ENCODE assay signal across 9 mouse cellular contexts in genomic region chr10:79989870-79990269, GRCm38 (mm10). TPM values are rescaled to one million over a fixed set of nuclear protein-coding genes. Genes with fewer than 3 reads are reported as not detected.
A peak's percentile ranks its signal among the peaks of the same experiment; 100 is the strongest.
DNase-seq lines count a peak whose midpoint lies in the region; ATAC-seq lines count a peak whose summit lies in the region.
"Had no signal": no experiment of that assay in that cellular context is flagged by ENCODE, and none has a peak within 500 bp of the region (broad histone marks: within the 10 kb centered on the region; RNA-seq: fewer than 3 reads in every experiment).

No protein-coding gene starts in this region.

- no peaks in the 10 kb centered on the region for H3K27me3 ChIP-seq in heart, embryonic 16.5 days (ENCODE audit: control insufficient read depth, insufficient read depth, low read length)
- no peaks in the 10 kb centered on the region for H3K27me3 ChIP-seq in embryonic facial prominence, embryonic 15.5 days
- no peaks in the 10 kb centered on the region for H3K27me3 ChIP-seq in limb, embryonic 15.5 days
- H3K27me3 ChIP-seq in neural tube, embryonic 12.5 days (replicated peaks): peaks cover 40% of the 10 kb centered on the region

- peak overlapping the region; percentile 95 for H3K9ac ChIP-seq in heart, embryonic 16.5 days (ENCODE audit: low read length)
- peak overlapping the region; percentile 86 for H3K9ac ChIP-seq in embryonic facial prominence, embryonic 15.5 days
- H3K9ac ChIP-seq in limb, embryonic 15.5 days: peak overlapping the region; percentile 1; the same call in 1 of the 2 replicates
- 0 out of 2 replicates have a peak overlapping the region, but pooled peaks have one; percentile 29 for H3K9ac ChIP-seq in neural tube, embryonic 12.5 days

- peak overlapping the region; percentile 81 for H3K4me2 ChIP-seq in heart, embryonic 16.5 days (ENCODE audit: low read depth, low read length)
- H3K4me2 ChIP-seq in embryonic facial prominence, embryonic 15.5 days (replicated peaks): peak overlapping the region; percentile 93
- peak overlapping the region; percentile 92 for H3K4me2 ChIP-seq in limb, embryonic 15.5 days
- peak overlapping the region; percentile 58 for H3K4me2 ChIP-seq in neural tube, embryonic 12.5 days (replicated peaks)

- peaks cover 34% of the 10 kb centered on the region for H3K36me3 ChIP-seq in heart, embryonic 16.5 days (ENCODE audit: control insufficient read depth, insufficient read depth)
- H3K36me3 ChIP-seq in embryonic facial prominence, embryonic 15.5 days: peaks cover 43% of the 10 kb centered on the region
- H3K36me3 ChIP-seq in limb, embryonic 15.5 days: peaks cover 42% of the 10 kb centered on the region
- H3K36me3 ChIP-seq in neural tube, embryonic 12.5 days: peaks cover 8% of the 10 kb centered on the region

- H3K9me3 ChIP-seq in heart, embryonic 16.5 days (replicated peaks; ENCODE audit: control insufficient read depth, low read length): peaks cover 3% of the 10 kb centered on the region
- no peaks in the 10 kb centered on the region for H3K9me3 ChIP-seq in embryonic facial prominence, embryonic 15.5 days (replicated peaks)
- no peaks in the 10 kb centered on the region for H3K9me3 ChIP-seq in limb, embryonic 15.5 days
- H3K9me3 ChIP-seq in neural tube, embryonic 12.5 days: 0 out of 2 replicates have a peak, but pooled peaks cover 3% of the 10 kb centered on the region

- 10% methylated on average over 15 of the region's 15 CpGs for WGBS in heart, embryonic 16.5 days
- WGBS in embryonic facial prominence, embryonic 15.5 days: 11% methylated on average over 15 of the region's 15 CpGs
- WGBS in limb, embryonic 15.5 days: 12% methylated on average over 14 of the region's 15 CpGs
- 13% methylated on average over 15 of the region's 15 CpGs for WGBS in neural tube, embryonic 12.5 days

- H3K4me1 ChIP-seq in heart, embryonic 16.5 days (ENCODE audit: control insufficient read depth, insufficient read depth, low read length): peaks cover 39% of the 10 kb centered on the region
- peaks cover 55% of the 10 kb centered on the region for H3K4me1 ChIP-seq in embryonic facial prominence, embryonic 15.5 days
- peaks cover 43% of the 10 kb centered on the region for H3K4me1 ChIP-seq in limb, embryonic 15.5 days
- peaks cover 24% of the 10 kb centered on the region for H3K4me1 ChIP-seq in neural tube, embryonic 12.5 days

- peak overlapping the region; percentile 98; the same call in 1 of the 2 replicates for H3K27ac ChIP-seq in heart, embryonic 16.5 days (ENCODE audit: low read length)
- H3K27ac ChIP-seq in embryonic facial prominence, embryonic 15.5 days (replicated peaks): peak overlapping the region; percentile 99
- peak overlapping the region; percentile 70 for H3K27ac ChIP-seq in limb, embryonic 15.5 days
- no peak overlapping the region for H3K27ac ChIP-seq in neural tube, embryonic 12.5 days

- ATAC-seq in heart, embryonic 16.5 days (replicated peaks; ENCODE audit: extremely low read depth, insufficient read depth, low FRiP score): no peak
- ATAC-seq in embryonic facial prominence, embryonic 15.5 days (ENCODE audit: insufficient number of reproducible peaks, low FRiP score, low TSS enrichment, low read depth): no peak
- ATAC-seq in limb, embryonic 15.5 days (ENCODE audit: insufficient number of reproducible peaks, low FRiP score, low TSS enrichment, low read depth): no peak
- ATAC-seq in neural tube, embryonic 12.5 days (ENCODE audit: low FRiP score, low read depth): no peak
- ATAC-seq in inflammation-experienced regulatory T-cells, adult 6 months: no peak

- intact Hi-C loops in heart, postnatal 25 days (cut with DNase I): loop anchor here (5.0 kb wide), 1 partner anchor 147 kb away; the partner anchor contains the start of gene Atp5d

- no peak for DNase-seq in heart, postnatal 25 days (ENCODE audit: low spot score)
- no peak for DNase-seq in layer of hippocampus, adult 9-11 months
- no peak for DNase-seq in cerebellum, adult 9-11 months
- DNase-seq: thymus, adult 18-20 months had no signal

- H3K4me3 ChIP-seq in heart, embryonic 16.5 days (ENCODE audit: low read length): peak overlapping the region; percentile 89
- peak overlapping the region; percentile 90 for H3K4me3 ChIP-seq in embryonic facial prominence, embryonic 15.5 days (replicated peaks)
- peak overlapping the region; percentile 61 for H3K4me3 ChIP-seq in limb, embryonic 15.5 days
- peak overlapping the region; percentile 46 for H3K4me3 ChIP-seq in neural tube, embryonic 12.5 days

RNA-seq across cellular contexts. Expression of gene Cnn2, which starts 1.5 kb away (rescaled TPM):
- polyA plus RNA-seq in heart, embryonic 16.5 days (2015; fragmentation: Nextera tagmentation; extraction: Ambion mirVana): 218 and 255 TPM in 2 replicates
- 10 to 100 TPM; 35.9 to 36.6 TPM for total RNA-seq in heart, postnatal 25 days (2021)
- 288 and 296 TPM in 2 replicates for polyA plus RNA-seq in embryonic facial prominence, embryonic 15.5 days (2015; fragmentation: Nextera tagmentation; extraction: Ambion mirVana)
- 264 and 270 TPM in 2 replicates for polyA plus RNA-seq in limb, embryonic 15.5 days (2015; fragmentation: Nextera tagmentation; extraction: Ambion mirVana)
- polyA plus RNA-seq in neural tube, embryonic 12.5 days (2016; fragmentation: Nextera tagmentation; extraction: Ambion mirVana): 106 and 107 TPM in 2 replicates
- polyA plus RNA-seq in inflammation-experienced regulatory T-cells, adult 6 months (2017; shearing (Covaris generic)): 100 to 1,000 TPM; 672 to 989 (median 979) TPM

RNA-seq across cellular contexts. Expression of gene Tmem259, which starts 5.7 kb away (rescaled TPM):
- 10.6 and 13.5 TPM in 2 replicates for polyA plus RNA-seq in heart, embryonic 16.5 days (2015; fragmentation: Nextera tagmentation; extraction: Ambion mirVana)
- total RNA-seq in heart, postnatal 25 days (2021): 100 to 1,000 TPM; 110 to 115 TPM
- 23.9 and 29.3 TPM in 2 replicates for polyA plus RNA-seq in embryonic facial prominence, embryonic 15.5 days (2015; fragmentation: Nextera tagmentation; extraction: Ambion mirVana)
- 19.3 and 20.1 TPM in 2 replicates for polyA plus RNA-seq in limb, embryonic 15.5 days (2015; fragmentation: Nextera tagmentation; extraction: Ambion mirVana)
- polyA plus RNA-seq in neural tube, embryonic 12.5 days (2016; fragmentation: Nextera tagmentation; extraction: Ambion mirVana): 26.3 and 27.7 TPM in 2 replicates
- polyA plus RNA-seq in inflammation-experienced regulatory T-cells, adult 6 months (2017; shearing (Covaris generic)): 1 to 10 TPM; 2.0 to 2.5 (median 2.0) TPM

RNA-seq across cellular contexts. Expression of gene Abca7, which starts 6.4 kb away (rescaled TPM):
- polyA plus RNA-seq in heart, embryonic 16.5 days (2015; fragmentation: Nextera tagmentation; extraction: Ambion mirVana): 3.2 TPM in 2 replicates
- 1 to 10 TPM; 6.5 to 6.7 TPM for total RNA-seq in heart, postnatal 25 days (2021)
- polyA plus RNA-seq in embryonic facial prominence, embryonic 15.5 days (2015; fragmentation: Nextera tagmentation; extraction: Ambion mirVana): 3.7 and 4.0 TPM in 2 replicates
- polyA plus RNA-seq in limb, embryonic 15.5 days (2015; fragmentation: Nextera tagmentation; extraction: Ambion mirVana): 3.3 and 3.4 TPM in 2 replicates
- polyA plus RNA-seq in neural tube, embryonic 12.5 days (2016; fragmentation: Nextera tagmentation; extraction: Ambion mirVana): 9.9 and 10.7 TPM in 2 replicates
- 10 to 100 TPM; 10.7 to 14.2 (median 13.3) TPM for polyA plus RNA-seq in inflammation-experienced regulatory T-cells, adult 6 months (2017; shearing (Covaris generic))

RNA-seq across cellular contexts. Expression of gene Grin3b, which starts 19.4 kb away (rescaled TPM):
- polyA plus RNA-seq in heart, embryonic 16.5 days (2015; fragmentation: Nextera tagmentation; extraction: Ambion mirVana): 0.25 and 0.35 TPM in 2 replicates
- under 1 TPM; 0.14 to 0.21 TPM for total RNA-seq in heart, postnatal 25 days (2021)
- polyA plus RNA-seq in embryonic facial prominence, embryonic 15.5 days (2015; fragmentation: Nextera tagmentation; extraction: Ambion mirVana): 0.63 and 0.77 TPM in 2 replicates
- polyA plus RNA-seq in limb, embryonic 15.5 days (2015; fragmentation: Nextera tagmentation; extraction: Ambion mirVana): 0.40 and 0.64 TPM in 2 replicates
- 0.24 and 0.40 TPM in 2 replicates for polyA plus RNA-seq in neural tube, embryonic 12.5 days (2016; fragmentation: Nextera tagmentation; extraction: Ambion mirVana)
- under 1 TPM in 2 of 3 experiments, not detected in 1; 0.16 to 0.20 TPM for polyA plus RNA-seq in inflammation-experienced regulatory T-cells, adult 6 months (2017; shearing (Covaris generic))

RNA-seq across cellular contexts. Expression of gene Arhgap45, which starts 26.6 kb away (rescaled TPM):
- 10.9 and 17.7 TPM in 2 replicates for polyA plus RNA-seq in heart, embryonic 16.5 days (2015; fragmentation: Nextera tagmentation; extraction: Ambion mirVana)
- 1 to 10 TPM; 4.7 to 4.9 TPM for total RNA-seq in heart, postnatal 25 days (2021)
- 5.1 and 6.2 TPM in 2 replicates for polyA plus RNA-seq in embryonic facial prominence, embryonic 15.5 days (2015; fragmentation: Nextera tagmentation; extraction: Ambion mirVana)
- polyA plus RNA-seq in limb, embryonic 15.5 days (2015; fragmentation: Nextera tagmentation; extraction: Ambion mirVana): 5.3 and 6.4 TPM in 2 replicates
- polyA plus RNA-seq in neural tube, embryonic 12.5 days (2016; fragmentation: Nextera tagmentation; extraction: Ambion mirVana): 4.3 and 4.7 TPM in 2 replicates
- 100 to 1,000 TPM; 242 to 254 (median 251) TPM for polyA plus RNA-seq in inflammation-experienced regulatory T-cells, adult 6 months (2017; shearing (Covaris generic))

Comparison
In these comparisons a context has a peak if more than half of its experiments do, and no peak if none do; other contexts are left out.
1. H3K9ac ChIP-seq: peak in every context shown above with its lines; median percentile 95 in heart, embryonic 16.5 days; 86 in embryonic facial prominence, embryonic 15.5 days; 29 in neural tube, embryonic 12.5 days; 1 in limb, embryonic 15.5 days.